Mouse (Mus musculus): Measurements from ENCODE around the gene Gapt. TPM values are rescaled to one million over a fixed set of nuclear protein-coding genes. Genes with fewer than 3 reads are reported as not detected.
"Not testable (repeated sequence)": the region's sequence is repeated elsewhere in the genome, so short reads cannot be mapped to it uniquely, and the experiment has no call there.

Gene Gapt
- 3.3 and 3.6 TPM in 2 replicates for polyA plus RNA-seq (2015; fragmentation: Nextera tagmentation; extraction: Ambion mirVana)

- Histone ChIP-seq H3K9ac (ENCODE audit: low read depth, low read length) (no peak within 1 kb of the TSS), H3K4me2 (ENCODE audit: low read depth, low read length) (peak within 1 kb of the TSS; percentile 3; the same call in 1 of the 2 replicates), H3K27me3 (ENCODE audit: control insufficient read depth, insufficient read depth, low read depth, low read length) (no peaks in the 10 kb centered on the region), H3K27ac (ENCODE audit: low read length) (no peak within 1 kb of the TSS), H3K36me3 (ENCODE audit: control insufficient read depth, insufficient read depth) (no peaks in the 10 kb centered on the region), H3K4me3 (ENCODE audit: low read depth, low read length) (peak within 1 kb of the TSS; percentile 36), H3K4me1 (ENCODE audit: control insufficient read depth, low read depth, low read length) (no peaks in the 10 kb centered on the region), H3K9me3 (replicated peaks; ENCODE audit: control insufficient read depth, low read length) (no peaks in the 10 kb centered on the region)
- ATAC-seq (ENCODE audit: low read depth) = no peak
- 20% methylated on average over 2 of the region's 2 CpGs for WGBS (ENCODE audit: insufficient replicate concordance)
Observed at GRCm38 (mm10) chr13:110356941-110357340, at the start of gene Gapt. TSS of gene Gapt (minus strand) at chr13:110357199.

- no peak overlapping the region for H3K27ac ChIP-seq (ENCODE audit: low read length)
- no peaks in the 10 kb centered on the region for H3K4me1 ChIP-seq (ENCODE audit: control insufficient read depth, low read depth, low read length)
- 65% methylated on average over 5 of the region's 5 CpGs for WGBS (ENCODE audit: insufficient replicate concordance)
- no peak overlapping the region for H3K9ac ChIP-seq (ENCODE audit: low read depth, low read length)
- no peak overlapping the region for H3K4me3 ChIP-seq (ENCODE audit: low read depth, low read length)
- no peak for ATAC-seq (ENCODE audit: low read depth)
- no peaks in the 10 kb centered on the region for H3K36me3 ChIP-seq (ENCODE audit: control insufficient read depth, insufficient read depth)
- no peak overlapping the region for H3K4me2 ChIP-seq (ENCODE audit: low read depth, low read length)
- no peaks in the 10 kb centered on the region for H3K27me3 ChIP-seq (ENCODE audit: control insufficient read depth, insufficient read depth, low read depth, low read length)
- no peaks in the 10 kb centered on the region for H3K9me3 ChIP-seq (replicated peaks; ENCODE audit: control insufficient read depth, low read length)
Observed at GRCm38 (mm10) chr13:110406152-110406551, 49.2 kb upstream of the Gapt start.

- H3K4me1 ChIP-seq (ENCODE audit: control insufficient read depth, low read depth, low read length); ATAC-seq (ENCODE audit: low read depth); H3K9ac ChIP-seq (ENCODE audit: low read depth, low read length); H3K4me3 ChIP-seq (ENCODE audit: low read depth, low read length); H3K27ac ChIP-seq (ENCODE audit: low read length); H3K27me3 ChIP-seq (ENCODE audit: control insufficient read depth, insufficient read depth, low read depth, low read length); H3K9me3 ChIP-seq (replicated peaks; ENCODE audit: control insufficient read depth, low read length); H3K36me3 ChIP-seq (ENCODE audit: control insufficient read depth, insufficient read depth); H3K4me2 ChIP-seq (ENCODE audit: low read depth, low read length): not testable (repeated sequence)
- WGBS (ENCODE audit: insufficient replicate concordance) = 67% methylated on average over 5 of the region's 5 CpGs
Observed at GRCm38 (mm10) chr13:110404686-110405085, 47.7 kb upstream of the Gapt start.

- no peak overlapping the region for H3K4me3 ChIP-seq (ENCODE audit: low read depth, low read length)
- no peaks in the 10 kb centered on the region for H3K36me3 ChIP-seq (ENCODE audit: control insufficient read depth, insufficient read depth)
- no peak overlapping the region for H3K4me2 ChIP-seq (ENCODE audit: low read depth, low read length)
- no peak overlapping the region for H3K9ac ChIP-seq (ENCODE audit: low read depth, low read length)
- no peak for ATAC-seq (ENCODE audit: low read depth)
- no peaks in the 10 kb centered on the region for H3K9me3 ChIP-seq (replicated peaks; ENCODE audit: control insufficient read depth, low read length)
- 61% methylated on average over 8 of the region's 8 CpGs for WGBS (ENCODE audit: insufficient replicate concordance)
- no peaks in the 10 kb centered on the region for H3K4me1 ChIP-seq (ENCODE audit: control insufficient read depth, low read depth, low read length)
- no peak overlapping the region for H3K27ac ChIP-seq (ENCODE audit: low read length)
- H3K27me3 ChIP-seq (ENCODE audit: control insufficient read depth, insufficient read depth, low read depth, low read length) = no peaks in the 10 kb centered on the region
Observed at GRCm38 (mm10) chr13:110404059-110404458, 47.1 kb upstream of the Gapt start.

GRCm38 (mm10) chr13:110401877-110402276, 44.9 kb upstream of the Gapt start:
- WGBS (ENCODE audit: insufficient replicate concordance) = 61% methylated on average over 2 of the region's 2 CpGs
- Histone ChIP-seq H3K36me3 (ENCODE audit: control insufficient read depth, insufficient read depth) (no peaks in the 10 kb centered on the region; the same call in 1 of the 2 replicates), H3K27ac (ENCODE audit: low read length) (no peak overlapping the region), H3K27me3 (ENCODE audit: control insufficient read depth, insufficient read depth, low read depth, low read length) (no peaks in the 10 kb centered on the region), H3K9me3 (replicated peaks; ENCODE audit: control insufficient read depth, low read length) (no peaks in the 10 kb centered on the region), H3K4me3 (ENCODE audit: low read depth, low read length) (no peak overlapping the region), H3K9ac (ENCODE audit: low read depth, low read length) (no peak overlapping the region), H3K4me1 (ENCODE audit: control insufficient read depth, low read depth, low read length) (no peaks in the 10 kb centered on the region), H3K4me2 (ENCODE audit: low read depth, low read length) (no peak overlapping the region)
- no peak for ATAC-seq (ENCODE audit: low read depth)

- Histone ChIP-seq H3K27me3 (ENCODE audit: control insufficient read depth, insufficient read depth, low read depth, low read length) (no peaks in the 10 kb centered on the region; the same call in 1 of the 2 replicates), H3K4me2 (ENCODE audit: low read depth, low read length) (no peak overlapping the region), H3K9ac (ENCODE audit: low read depth, low read length) (no peak overlapping the region), H3K4me3 (ENCODE audit: low read depth, low read length) (no peak overlapping the region), H3K9me3 (replicated peaks; ENCODE audit: control insufficient read depth, low read length) (no peaks in the 10 kb centered on the region), H3K4me1 (ENCODE audit: control insufficient read depth, low read depth, low read length) (no peaks in the 10 kb centered on the region), H3K27ac (ENCODE audit: low read length) (no peak overlapping the region), H3K36me3 (ENCODE audit: control insufficient read depth, insufficient read depth) (no peaks in the 10 kb centered on the region; the same call in 1 of the 2 replicates)
- ATAC-seq (ENCODE audit: low read depth) = no peak
- 66% methylated on average over 3 of the region's 3 CpGs for WGBS (ENCODE audit: insufficient replicate concordance)
Observed at GRCm38 (mm10) chr13:110401443-110401842, 44.4 kb upstream of the Gapt start.

- 60% methylated on average over 24 of the region's 24 CpGs for WGBS (ENCODE audit: insufficient replicate concordance)
- Histone ChIP-seq H3K4me3 (ENCODE audit: low read depth, low read length) (no peak overlapping the region), H3K9me3 (replicated peaks; ENCODE audit: control insufficient read depth, low read length) (no peaks in the 10 kb centered on the region), H3K4me1 (ENCODE audit: control insufficient read depth, low read depth, low read length) (no peaks in the 10 kb centered on the region), H3K27ac (ENCODE audit: low read length) (no peak overlapping the region), H3K4me2 (ENCODE audit: low read depth, low read length) (no peak overlapping the region), H3K9ac (ENCODE audit: low read depth, low read length) (no peak overlapping the region), H3K36me3 (ENCODE audit: control insufficient read depth, insufficient read depth) (no peaks in the 10 kb centered on the region; the same call in 1 of the 2 replicates), H3K27me3 (ENCODE audit: control insufficient read depth, insufficient read depth, low read depth, low read length) (peaks cover 24% of the 10 kb centered on the region)
- ATAC-seq (ENCODE audit: low read depth) = no peak
Observed at GRCm38 (mm10) chr13:110398513-110399270, 41.7 kb upstream of the Gapt start.

GRCm38 (mm10) chr13:110397750-110398149, 40.8 kb upstream of the Gapt start:
- Histone ChIP-seq H3K27me3 (ENCODE audit: control insufficient read depth, insufficient read depth, low read depth, low read length) (peaks cover 27% of the 10 kb centered on the region), H3K9me3 (replicated peaks; ENCODE audit: control insufficient read depth, low read length) (no peaks in the 10 kb centered on the region), H3K36me3 (ENCODE audit: control insufficient read depth, insufficient read depth) (no peaks in the 10 kb centered on the region; the same call in 1 of the 2 replicates), H3K9ac (ENCODE audit: low read depth, low read length) (no peak overlapping the region), H3K27ac (ENCODE audit: low read length) (no peak overlapping the region), H3K4me2 (ENCODE audit: low read depth, low read length) (no peak overlapping the region), H3K4me1 (ENCODE audit: control insufficient read depth, low read depth, low read length) (no peaks in the 10 kb centered on the region), H3K4me3 (ENCODE audit: low read depth, low read length) (no peak overlapping the region)
- no peak for ATAC-seq (ENCODE audit: low read depth)
- 73% methylated on average over 8 of the region's 8 CpGs for WGBS (ENCODE audit: insufficient replicate concordance)

GRCm38 (mm10) chr13:110395916-110396685, 39.1 kb upstream of the Gapt start:
- Histone ChIP-seq H3K4me1 (ENCODE audit: control insufficient read depth, low read depth, low read length) (no peaks in the 10 kb centered on the region), H3K27ac (ENCODE audit: low read length) (no peak overlapping the region), H3K9ac (ENCODE audit: low read depth, low read length) (peak overlapping the region; percentile 60), H3K27me3 (ENCODE audit: control insufficient read depth, insufficient read depth, low read depth, low read length) (peaks cover 27% of the 10 kb centered on the region), H3K9me3 (replicated peaks; ENCODE audit: control insufficient read depth, low read length) (no peaks in the 10 kb centered on the region), H3K36me3 (ENCODE audit: control insufficient read depth, insufficient read depth) (no peaks in the 10 kb centered on the region; the same call in 1 of the 2 replicates), H3K4me3 (ENCODE audit: low read depth, low read length) (peak overlapping the region; percentile 65), H3K4me2 (ENCODE audit: low read depth, low read length) (peak overlapping the region; percentile 82)
- ATAC-seq (ENCODE audit: low read depth) = no peak
- WGBS (ENCODE audit: insufficient replicate concordance) = 7% methylated on average over 21 of the region's 21 CpGs

Data from liver, embryonic 16.5 days (tissue).